Mouse (Mus musculus): ENCODE data around the gene Kif11. TPM values are rescaled to one million over a fixed set of nuclear protein-coding genes. Genes with fewer than 3 reads are reported as not detected.
A peak's percentile ranks its signal among the peaks of the same experiment; 100 is the strongest.

Gene Kif11
- polyA plus RNA-seq, 1 experiment = 18.5 TPM

- no peak for TF ChIP-seq CTCF (IDR thresholded peaks at IDR 0.05; ENCODE audit: borderline replicate concordance, extremely low read depth, insufficient read depth, insufficient read length)
- TF ChIP-seq POLR2A (IDR thresholded peaks at IDR 0.05; ENCODE audit: borderline replicate concordance, extremely low read depth, insufficient read depth, insufficient read length, poor library complexity, severe bottlenecking) = no peak
- DNase-seq (ENCODE audit: low read depth) = peak; percentile 42
These were observed 58.2 kb downstream of the Kif11 start, which contains the start of gene Hhex for GRCm38 (mm10) chr19:37434263-37434951. Hhex (plus strand) TSS chr19:37434810.

GRCm38 (mm10) chr19:37435041-37435852 is 59.0 kb downstream of the Kif11 start:
- peak; percentile 37 for DNase-seq (ENCODE audit: low read depth)
- TF ChIP-seq CTCF (IDR thresholded peaks at IDR 0.05; ENCODE audit: borderline replicate concordance, extremely low read depth, insufficient read depth, insufficient read length) (no peak), POLR2A (IDR thresholded peaks at IDR 0.05; ENCODE audit: borderline replicate concordance, extremely low read depth, insufficient read depth, insufficient read length, poor library complexity, severe bottlenecking) (no peak)

- no peak for DNase-seq (ENCODE audit: low read depth)
- TF ChIP-seq CTCF (IDR thresholded peaks at IDR 0.05; ENCODE audit: borderline replicate concordance, extremely low read depth, insufficient read depth, insufficient read length) (no peak), POLR2A (IDR thresholded peaks at IDR 0.05; ENCODE audit: borderline replicate concordance, extremely low read depth, insufficient read depth, insufficient read length, poor library complexity, severe bottlenecking) (no peak)
These were observed 59.6 kb downstream of the Kif11 start for GRCm38 (mm10) chr19:37435853-37436174.

GRCm38 (mm10) chr19:37436514-37437288 is 60.5 kb downstream of the Kif11 start:
- DNase-seq (ENCODE audit: low read depth) = peak; percentile 5
- TF ChIP-seq POLR2A (IDR thresholded peaks at IDR 0.05; ENCODE audit: borderline replicate concordance, extremely low read depth, insufficient read depth, insufficient read length, poor library complexity, severe bottlenecking) = no peak

GRCm38 (mm10) chr19:37437289-37437606 is 61.0 kb downstream of the Kif11 start:
- DNase-seq (ENCODE audit: low read depth) = no peak
- no peak for TF ChIP-seq POLR2A (IDR thresholded peaks at IDR 0.05; ENCODE audit: borderline replicate concordance, extremely low read depth, insufficient read depth, insufficient read length, poor library complexity, severe bottlenecking)
- TF ChIP-seq CTCF (IDR thresholded peaks at IDR 0.05; ENCODE audit: borderline replicate concordance, extremely low read depth, insufficient read depth, insufficient read length) = no peak

GRCm38 (mm10) chr19:37440181-37440580 is 64.0 kb downstream of the Kif11 start:
- DNase-seq (ENCODE audit: low read depth) = no peak
- TF ChIP-seq CTCF (IDR thresholded peaks at IDR 0.05; ENCODE audit: borderline replicate concordance, extremely low read depth, insufficient read depth, insufficient read length) (no peak), POLR2A (IDR thresholded peaks at IDR 0.05; ENCODE audit: borderline replicate concordance, extremely low read depth, insufficient read depth, insufficient read length, poor library complexity, severe bottlenecking) (no peak)

GRCm38 (mm10) chr19:37440708-37441475 is 64.7 kb downstream of the Kif11 start:
- no peak for TF ChIP-seq CTCF (IDR thresholded peaks at IDR 0.05; ENCODE audit: borderline replicate concordance, extremely low read depth, insufficient read depth, insufficient read length)
- no peak for TF ChIP-seq POLR2A (IDR thresholded peaks at IDR 0.05; ENCODE audit: borderline replicate concordance, extremely low read depth, insufficient read depth, insufficient read length, poor library complexity, severe bottlenecking)
- DNase-seq (ENCODE audit: low read depth) = no peak

GRCm38 (mm10) chr19:37442524-37443286 is 66.5 kb downstream of the Kif11 start:
- no peak for DNase-seq (ENCODE audit: low read depth)
- TF ChIP-seq CTCF (IDR thresholded peaks at IDR 0.05; ENCODE audit: borderline replicate concordance, extremely low read depth, insufficient read depth, insufficient read length) = no peak
- no peak for TF ChIP-seq POLR2A (IDR thresholded peaks at IDR 0.05; ENCODE audit: borderline replicate concordance, extremely low read depth, insufficient read depth, insufficient read length, poor library complexity, severe bottlenecking)

GRCm38 (mm10) chr19:37443631-37444140 is 67.5 kb downstream of the Kif11 start:
- no peak for DNase-seq (ENCODE audit: low read depth)
- no peak for TF ChIP-seq POLR2A (IDR thresholded peaks at IDR 0.05; ENCODE audit: borderline replicate concordance, extremely low read depth, insufficient read depth, insufficient read length, poor library complexity, severe bottlenecking)

- TF ChIP-seq CTCF (IDR thresholded peaks at IDR 0.05; ENCODE audit: borderline replicate concordance, extremely low read depth, insufficient read depth, insufficient read length) (no peak), POLR2A (IDR thresholded peaks at IDR 0.05; ENCODE audit: borderline replicate concordance, extremely low read depth, insufficient read depth, insufficient read length, poor library complexity, severe bottlenecking) (no peak)
- no peak for DNase-seq (ENCODE audit: low read depth)
These were observed 72.0 kb downstream of the Kif11 start for GRCm38 (mm10) chr19:37448212-37448611.

Data from brain, embryonic 14.5 days (tissue).